Mouse (Mus musculus): Measurements from ENCODE around the gene Klhdc7b. TPM values are rescaled to one million over a fixed set of nuclear protein-coding genes. Genes with fewer than 3 reads are reported as not detected.

The Klhdc7b gene
- polyA plus RNA-seq, 1 experiment from 2014 or later: not detected

GRCm38 (mm10) chr15:89404831-89405623 lies 20.3 kb downstream of the Klhdc7b start:
- WGBS: 85% methylated on average over 10 of the region's 10 CpGs
- ATAC-seq (ENCODE audit: low FRiP score): no peak
- H3K4me2 ChIP-seq: no peak overlapping the region
- H3K4me3 ChIP-seq (replicated peaks): no peak overlapping the region
- peaks cover 9% of the 10 kb centered on the region for H3K9me3 ChIP-seq
- no peak overlapping the region for H3K9ac ChIP-seq
- H3K27me3 ChIP-seq: no peaks in the 10 kb centered on the region
- no peaks in the 10 kb centered on the region for H3K36me3 ChIP-seq (replicated peaks)
- no peak overlapping the region for H3K27ac ChIP-seq
- H3K4me1 ChIP-seq: no peaks in the 10 kb centered on the region

DNA sequence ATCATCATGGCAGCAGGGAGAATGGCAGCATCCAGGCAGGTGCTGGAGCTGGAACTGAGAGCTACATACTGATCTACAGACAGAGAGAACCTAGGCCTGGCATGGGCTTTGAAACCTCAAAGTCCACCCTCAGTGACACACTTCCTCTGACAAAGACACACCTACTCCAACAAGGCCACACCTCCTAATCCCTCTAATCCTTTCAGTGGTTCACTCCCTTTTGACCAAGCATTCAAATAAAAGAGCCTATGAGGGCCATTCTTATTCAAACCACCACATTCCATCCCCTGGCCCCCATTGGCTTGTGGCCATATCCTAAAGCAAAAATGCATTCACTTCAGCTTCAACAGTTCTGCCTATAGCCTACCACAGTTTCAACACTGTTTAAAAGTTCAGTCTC lies 22.0 kb downstream of the Klhdc7b start:
- Histone ChIP-seq H3K36me3 (replicated peaks) (no peaks in the 10 kb centered on the region), H3K4me1 (no peaks in the 10 kb centered on the region), H3K27ac (no peak overlapping the region), H3K27me3 (no peaks in the 10 kb centered on the region), H3K4me3 (replicated peaks) (no peak overlapping the region), H3K9me3 (peaks cover 11% of the 10 kb centered on the region), H3K4me2 (no peak overlapping the region), H3K9ac (no peak overlapping the region)
- no peak for ATAC-seq (ENCODE audit: low FRiP score)

- H3K36me3 ChIP-seq (replicated peaks): no peaks in the 10 kb centered on the region
- H3K4me2 ChIP-seq: no peak within 1 kb of the TSS
- peaks cover 11% of the 10 kb centered on the region for H3K9me3 ChIP-seq
- no peaks in the 10 kb centered on the region for H3K27me3 ChIP-seq
- H3K9ac ChIP-seq: no peak within 1 kb of the TSS
- H3K4me1 ChIP-seq: no peaks in the 10 kb centered on the region
- H3K4me3 ChIP-seq (replicated peaks): no peak within 1 kb of the TSS
- no peak for ATAC-seq (ENCODE audit: low FRiP score)
- H3K27ac ChIP-seq: no peak within 1 kb of the TSS
- WGBS: 88% methylated on average over 24 of the region's 24 CpGs
Observed at GRCm38 (mm10) chr15:89410118-89410517, 25.4 kb downstream of the Klhdc7b start, which contains the start of gene Syce3. Syce3 (minus strand) TSS chr15:89410503.

GRCm38 (mm10) chr15:89415282-89415681 lies 30.6 kb downstream of the Klhdc7b start:
- no peak overlapping the region for H3K4me3 ChIP-seq (replicated peaks)
- WGBS: 85% methylated on average over 8 of the region's 8 CpGs
- H3K9me3 ChIP-seq: no peaks in the 10 kb centered on the region
- H3K9ac ChIP-seq: no peak overlapping the region
- H3K4me2 ChIP-seq: no peak overlapping the region
- no peak for ATAC-seq (ENCODE audit: low FRiP score)
- H3K36me3 ChIP-seq (replicated peaks): peaks cover 37% of the 10 kb centered on the region
- no peak overlapping the region for H3K27ac ChIP-seq
- H3K4me1 ChIP-seq: no peaks in the 10 kb centered on the region
- no peaks in the 10 kb centered on the region for H3K27me3 ChIP-seq

- no peaks in the 10 kb centered on the region for H3K9me3 ChIP-seq
- H3K9ac ChIP-seq: no peak overlapping the region
- no peaks in the 10 kb centered on the region for H3K27me3 ChIP-seq
- H3K4me1 ChIP-seq: no peaks in the 10 kb centered on the region
- WGBS: 94% methylated on average over 9 of the region's 9 CpGs
- no peak overlapping the region for H3K27ac ChIP-seq
- ATAC-seq (ENCODE audit: low FRiP score): no peak
- no peak overlapping the region for H3K4me2 ChIP-seq
- peaks cover 52% of the 10 kb centered on the region for H3K36me3 ChIP-seq (replicated peaks)
- H3K4me3 ChIP-seq (replicated peaks): no peak overlapping the region
Observed at GRCm38 (mm10) chr15:89421938-89422337, 37.2 kb downstream of the Klhdc7b start.

DNA sequence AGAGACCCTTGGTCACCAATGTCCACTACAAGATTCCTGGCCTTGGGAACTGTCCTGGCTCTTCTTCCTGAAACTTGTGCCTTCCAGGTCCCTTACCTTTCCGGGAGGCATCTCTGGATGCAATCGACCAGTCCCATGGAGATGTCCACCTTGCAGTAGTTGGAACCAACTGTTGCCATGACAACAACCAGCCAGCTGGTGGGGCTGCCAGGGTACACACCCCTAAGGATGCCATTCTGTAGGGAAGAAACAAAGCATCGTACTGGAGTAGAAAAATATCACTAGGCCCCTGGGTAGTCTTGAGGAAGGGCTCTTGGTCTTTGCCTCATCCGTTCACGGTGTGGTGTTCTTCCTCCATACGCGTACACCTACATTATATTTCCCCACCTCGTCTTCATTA lies 39.9 kb downstream of the Klhdc7b start:
- H3K27me3 ChIP-seq: no peaks in the 10 kb centered on the region
- peaks cover 35% of the 10 kb centered on the region for H3K36me3 ChIP-seq (replicated peaks)
- no peak overlapping the region for H3K4me3 ChIP-seq (replicated peaks)
- no peak overlapping the region for H3K9ac ChIP-seq
- no peak overlapping the region for H3K27ac ChIP-seq
- no peaks in the 10 kb centered on the region for H3K9me3 ChIP-seq
- ATAC-seq (ENCODE audit: low FRiP score): no peak
- H3K4me1 ChIP-seq: peaks cover 11% of the 10 kb centered on the region
- WGBS: 85% methylated on average over 8 of the region's 8 CpGs
- H3K4me2 ChIP-seq: no peak overlapping the region

- Histone ChIP-seq H3K9ac (no peak within 1 kb of the TSS), H3K27ac (no peak within 1 kb of the TSS), H3K4me1 (peaks cover 16% of the 10 kb centered on the region), H3K4me3 (replicated peaks) (no peak within 1 kb of the TSS), H3K4me2 (no peak within 1 kb of the TSS), H3K27me3 (no peaks in the 10 kb centered on the region), H3K9me3 (no peaks in the 10 kb centered on the region), H3K36me3 (replicated peaks) (peaks cover 25% of the 10 kb centered on the region)
- no peak for ATAC-seq (ENCODE audit: low FRiP score)
- whole genome bisulfite sequencing: 38% methylated on average over 6 of the region's 6 CpGs
Observed at GRCm38 (mm10) chr15:89425711-89426121, 41.0 kb downstream of the Klhdc7b start, which contains the start of gene Cpt1b. Cpt1b (minus strand) TSS chr15:89425863.

DNA sequence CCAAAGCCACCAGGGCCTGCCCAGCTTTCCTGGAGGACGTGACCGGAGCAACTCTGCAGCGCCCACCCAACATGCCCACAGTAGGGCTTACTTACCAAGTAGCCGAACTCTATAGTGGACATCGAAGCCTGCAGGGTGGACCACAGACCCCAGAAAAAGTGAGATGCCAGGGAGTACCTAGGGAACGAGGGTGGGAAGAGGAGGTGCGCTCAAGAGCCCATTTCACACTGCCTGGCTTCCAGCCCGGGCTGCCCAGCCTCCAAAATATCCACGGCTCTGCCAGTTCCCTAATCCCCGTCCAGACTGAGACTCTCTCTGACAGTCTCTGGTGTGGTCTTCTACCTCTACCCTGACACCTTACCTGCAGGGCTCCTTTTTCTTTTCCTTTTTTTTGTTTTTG lies 42.0 kb downstream of the Klhdc7b start:
- no peak for ATAC-seq (ENCODE audit: low FRiP score)

DNA sequence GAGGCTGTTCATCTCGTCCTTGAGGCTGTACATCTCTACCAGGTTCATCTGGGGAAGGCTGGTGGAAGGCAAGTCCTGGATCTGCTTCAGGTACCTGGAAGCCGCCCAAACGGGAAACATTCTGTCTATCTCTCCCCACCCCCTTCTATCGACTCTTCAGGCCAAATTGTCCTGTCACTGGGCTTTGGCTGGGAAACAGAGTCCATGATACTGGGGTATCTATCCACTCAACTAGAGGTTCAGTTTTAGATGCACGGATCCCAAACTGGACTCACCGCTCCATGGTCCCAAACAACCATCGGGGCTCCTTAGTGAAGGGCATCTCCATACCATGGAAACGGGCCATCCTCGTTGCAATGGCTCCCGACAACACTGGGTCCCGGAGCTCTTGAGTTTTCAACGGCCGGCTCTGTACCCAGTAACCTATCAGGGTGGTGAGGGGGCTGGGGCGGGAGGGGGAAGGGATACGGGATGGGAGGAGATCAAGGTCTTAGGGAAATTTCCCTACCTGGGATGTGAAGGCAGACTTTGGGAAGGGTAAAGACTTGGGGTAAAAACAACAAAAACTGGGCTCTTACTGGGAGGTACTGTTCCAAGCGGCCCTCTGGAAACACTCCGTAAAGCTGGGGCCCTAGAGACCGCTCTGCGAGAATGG lies 43.5 kb downstream of the Klhdc7b start:
- Histone ChIP-seq H3K27ac (no peak overlapping the region), H3K9ac (peak overlapping the region; percentile 70; the same call in 1 of the 2 replicates), H3K4me1 (peaks cover 16% of the 10 kb centered on the region), H3K27me3 (no peaks in the 10 kb centered on the region), H3K4me2 (peak overlapping the region; percentile 91), H3K36me3 (replicated peaks) (peaks cover 25% of the 10 kb centered on the region), H3K9me3 (no peaks in the 10 kb centered on the region), H3K4me3 (replicated peaks) (peak overlapping the region; percentile 77)
- no peak for ATAC-seq (ENCODE audit: low FRiP score)
- 80% methylated on average over 19 of the region's 19 CpGs for WGBS

More for the DNA sequence above, 42.0 kb downstream of the Klhdc7b start:
- Histone ChIP-seq H3K27ac (no peak overlapping the region), H3K4me1 (peaks cover 16% of the 10 kb centered on the region), H3K36me3 (replicated peaks) (peaks cover 25% of the 10 kb centered on the region), H3K4me3 (replicated peaks) (no peak overlapping the region), H3K9me3 (no peaks in the 10 kb centered on the region), H3K27me3 (no peaks in the 10 kb centered on the region), H3K4me2 (no peak overlapping the region), H3K9ac (no peak overlapping the region)
- WGBS: 92% methylated on average over 10 of the region's 10 CpGs

GRCm38 (mm10) chr15:89428821-89429351 lies 44.2 kb downstream of the Klhdc7b start:
- Histone ChIP-seq H3K4me3 (replicated peaks) (peak overlapping the region; percentile 77), H3K27me3 (no peaks in the 10 kb centered on the region), H3K9me3 (no peaks in the 10 kb centered on the region), H3K27ac (peak overlapping the region; percentile 91; the same call in 1 of the 2 replicates), H3K36me3 (replicated peaks) (peaks cover 25% of the 10 kb centered on the region), H3K9ac (peak overlapping the region; percentile 70), H3K4me1 (peaks cover 16% of the 10 kb centered on the region), H3K4me2 (peak overlapping the region; percentile 91)
- 4% methylated on average over 22 of the region's 22 CpGs for WGBS
- peak; percentile 69 for ATAC-seq (ENCODE audit: low FRiP score)

GRCm38 (mm10) chr15:89429352-89430221 lies 44.9 kb downstream of the Klhdc7b start, which contains the start of the genes C730034F03Rik, Gm44502 and Chkb:
C730034F03Rik (plus strand) TSS chr15:89429589.
Gm44502 (minus strand) TSS chr15:89429696.
Chkb (minus strand) TSS chr15:89429908.
- H3K4me2 ChIP-seq: peak within 1 kb of the TSS; percentile 91
- peak within 1 kb of the TSS; percentile 77 for H3K4me3 ChIP-seq (replicated peaks)
- peaks cover 25% of the 10 kb centered on the region for H3K36me3 ChIP-seq (replicated peaks)
- WGBS: under 1% methylated on average over 70 of the region's 70 CpGs
- no peaks in the 10 kb centered on the region for H3K9me3 ChIP-seq
- ATAC-seq (ENCODE audit: low FRiP score): peak; percentile 95
- peak within 1 kb of the TSS; percentile 70 for H3K9ac ChIP-seq
- no peaks in the 10 kb centered on the region for H3K27me3 ChIP-seq
- peaks cover 16% of the 10 kb centered on the region for H3K4me1 ChIP-seq
- peak within 1 kb of the TSS; percentile 91 for H3K27ac ChIP-seq
